Mouse (Mus musculus): Measurements from ENCODE around the gene Arxes2.

The Arxes2 gene

DNA sequence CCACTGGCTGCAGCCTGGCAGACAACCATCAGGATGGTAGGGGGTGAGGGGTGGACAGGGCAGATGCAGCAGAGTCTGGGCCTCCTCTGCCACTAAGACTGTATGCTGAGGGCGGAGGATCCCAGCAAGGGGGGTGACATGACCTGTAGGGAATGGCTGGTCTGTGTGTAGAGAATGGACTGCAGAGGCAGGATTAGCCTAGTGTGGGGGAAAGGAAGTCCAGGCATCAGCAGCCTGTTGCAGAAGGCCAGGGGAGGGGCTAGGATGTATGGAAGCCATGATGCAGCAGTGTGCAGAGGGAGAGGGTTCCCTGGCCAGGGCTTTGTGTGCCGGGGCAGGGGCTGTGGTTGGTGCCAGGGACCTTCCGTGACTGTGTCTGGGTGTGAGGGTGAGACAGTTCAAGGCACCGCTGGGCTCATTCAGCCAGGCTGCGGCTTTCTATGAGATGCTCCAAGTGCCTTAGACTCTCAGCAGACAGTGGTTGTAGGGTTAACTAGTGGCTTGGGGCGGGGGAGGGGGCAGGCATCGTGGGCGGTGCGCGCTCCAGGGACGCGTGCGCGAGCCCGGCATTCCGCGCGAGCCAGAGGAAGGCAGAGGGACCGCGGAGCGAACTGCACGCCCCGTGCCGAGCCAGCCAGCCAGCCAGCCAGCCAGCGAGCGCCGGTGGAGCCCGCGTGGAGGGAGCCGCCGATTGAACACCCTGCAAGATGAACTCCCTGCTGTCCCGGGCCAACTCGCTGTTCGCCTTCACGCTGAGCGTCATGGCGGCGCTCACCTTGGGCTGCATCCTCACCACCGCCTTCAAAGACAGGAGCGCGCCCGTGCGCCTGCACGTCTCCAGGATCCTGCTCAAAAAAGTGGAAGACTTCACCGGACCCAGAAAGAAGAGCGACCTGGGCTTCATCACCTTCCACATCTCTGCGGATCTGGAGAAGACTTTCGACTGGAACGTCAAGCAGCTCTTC lies 39.5 kb downstream of the Arxes2 start, which contains the start of gene Arxes1:
Arxes1 (plus strand) TSS at position 569 of the 965 bp plus-strand sequence.
- DNase-seq (ENCODE audit: low spot score) = peak; percentile 51

DNA sequence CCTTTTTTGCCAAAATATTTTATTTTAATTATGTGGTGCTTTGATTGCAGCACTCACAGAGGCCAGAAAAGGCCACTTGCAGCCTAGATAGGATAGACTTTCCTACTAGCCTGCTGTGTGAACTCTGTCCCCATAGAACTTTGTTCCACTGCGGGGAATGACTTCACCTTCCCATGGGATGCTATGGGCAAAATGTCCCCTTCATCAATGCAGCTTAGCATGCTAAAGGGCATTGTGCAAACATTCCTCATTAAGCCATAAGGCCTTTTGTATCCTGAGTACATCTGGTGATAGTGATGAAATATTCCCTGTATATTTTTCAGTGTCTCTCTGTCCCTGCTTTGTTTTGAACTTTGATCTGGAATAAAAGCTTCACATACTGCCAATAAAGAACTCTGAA lies 50.1 kb downstream of the Arxes2 start:
- no peak for DNase-seq (ENCODE audit: low spot score)
